Mouse (Mus musculus) forebrain, embryonic 16.5 days (tissue): ENCODE measurements at regions not wholly inside any gene's neighbourhood (a gene's known extent, or its start where the extent isn't known, plus 50 kb on each side); places are given as distances from the start of the nearest gene placed in this dataset.

Experiments used
- ATAC-seq: fragments of 200-750 bp; cut with Nextera tagmentation; 2 replicates; pipeline ENCODE4 v1.8.0; 2017; ENCODE audit warnings: mild to moderate bottlenecking, moderate library complexity
- H3K27ac ChIP-seq: fragments of 300-500 bp; sonication (generic); 2 replicates; pipeline ENCODE4 v1.5.1; 2014; ENCODE audit warnings: low read length, control low read depth
- H3K27me3 ChIP-seq: fragments of 300-500 bp; sonication (generic); replicated peaks from 2 replicates; pipeline ENCODE4 v1.6.1; 2014; ENCODE audit warnings: low read length; ENCODE audit not compliant: control insufficient read depth, insufficient read depth
- H3K36me3 ChIP-seq: fragments of 300-500 bp; sonication (generic); 2 replicates; pipeline ENCODE4 v1.6.1; 2014; ENCODE audit not compliant: control insufficient read depth, insufficient read depth
- H3K4me1 ChIP-seq: fragments of 300-500 bp; sonication (generic); replicated peaks from 2 replicates; pipeline ENCODE4 v1.6.1; 2014; ENCODE audit warnings: low read length; ENCODE audit not compliant: control insufficient read depth, insufficient read depth
- H3K4me2 ChIP-seq: fragments of 300-500 bp; sonication (generic); 2 replicates; pipeline ENCODE4 v1.6.1; 2014; ENCODE audit warnings: mild to moderate bottlenecking, low read length, control low read depth
- H3K4me3 ChIP-seq: fragments of 300-500 bp; sonication (generic); replicated peaks from 2 replicates; pipeline ENCODE4 v1.5.1; 2014; ENCODE audit warnings: mild to moderate bottlenecking, low read length, control low read depth
- H3K9ac ChIP-seq: fragments of 300-500 bp; sonication (generic); replicated peaks from 2 replicates; pipeline ENCODE4 v1.6.1; 2014; ENCODE audit warnings: low read depth, low read length, control low read depth
- H3K9me3 ChIP-seq: fragments of 300-500 bp; sonication (generic); 2 replicates; pipeline ENCODE4 v1.6.1; 2016; ENCODE audit warnings: low read length; ENCODE audit not compliant: control insufficient read depth
- WGBS: fragments of 180-500 bp; shearing (Covaris S2); extraction: QIAGEN DNeasy Blood & Tissue Kit; methylation state at CpG from one replicate; pipeline ENCODE4 v1.1.7; 2014; 5-methylcytosine and 5-hydroxymethylcytosine counted together

DNA sequence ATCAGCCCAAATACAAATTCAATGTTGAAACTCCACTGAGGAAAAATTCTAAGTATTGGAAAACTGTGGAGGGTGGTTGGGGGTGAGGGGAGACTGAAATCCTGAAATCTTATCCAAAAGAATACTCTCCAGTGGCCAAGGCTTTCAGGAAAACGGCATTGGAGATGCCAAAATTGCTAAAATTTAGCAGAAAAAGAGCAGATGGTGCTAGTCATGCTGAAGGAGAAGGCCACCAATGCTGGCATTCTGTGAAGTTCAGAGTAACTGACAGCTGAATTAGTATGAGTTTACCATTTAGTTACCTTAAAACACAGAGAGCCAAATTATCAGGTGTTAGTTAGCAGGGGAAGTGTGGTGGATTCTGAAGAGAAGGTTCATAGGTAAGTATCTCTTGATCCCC is 1437.6 kb upstream of the Tenm4 start:
- Histone ChIP-seq H3K9me3 (no peaks in the 10 kb centered on the region), H3K4me3 (no peak overlapping the region), H3K27ac (no peak overlapping the region), H3K4me1 (no peaks in the 10 kb centered on the region), H3K9ac (no peak overlapping the region), H3K36me3 (no peaks in the 10 kb centered on the region), H3K4me2 (no peak overlapping the region), H3K27me3 (no peaks in the 10 kb centered on the region)
- WGBS: 46% methylated on average over 1 of the region's 1 CpGs
- peak; percentile 50; the same call in 1 of the 2 replicates for ATAC-seq

DNA sequence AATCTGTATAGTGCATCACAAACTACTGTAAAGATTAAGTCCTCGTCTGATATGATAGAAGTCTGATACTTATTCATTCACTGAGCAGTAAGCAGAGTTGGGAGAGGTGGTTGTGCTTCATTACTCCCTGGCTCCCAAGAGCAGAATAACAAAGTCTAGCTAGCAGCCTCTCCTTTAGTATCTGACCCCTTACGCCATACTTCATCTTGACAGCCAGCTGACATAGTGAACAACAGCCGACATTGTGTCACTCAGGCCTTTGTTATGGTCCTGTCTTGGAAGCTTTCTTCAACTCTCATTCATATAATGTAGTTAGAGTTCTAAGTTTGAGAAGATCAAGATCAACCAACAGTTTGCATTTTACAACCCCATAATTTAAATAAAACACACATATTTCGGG is 1436.3 kb upstream of the Tenm4 start:
- Histone ChIP-seq H3K9ac (no peak overlapping the region), H3K4me3 (no peak overlapping the region), H3K4me1 (no peaks in the 10 kb centered on the region), H3K4me2 (no peak overlapping the region), H3K27me3 (no peaks in the 10 kb centered on the region), H3K27ac (no peak overlapping the region), H3K36me3 (no peaks in the 10 kb centered on the region), H3K9me3 (no peaks in the 10 kb centered on the region)
- ATAC-seq: no peak
- WGBS: 79% methylated on average over 4 of the region's 4 CpGs
